Mouse (Mus musculus): ENCODE data around the gene Pdk2.
A peak's percentile ranks its signal among the peaks of the same experiment; 100 is the strongest.
"Not testable (repeated sequence)": the region's sequence is repeated elsewhere in the genome, so short reads cannot be mapped to it uniquely, and the experiment has no call there.

Pdk2 gene

DNA sequence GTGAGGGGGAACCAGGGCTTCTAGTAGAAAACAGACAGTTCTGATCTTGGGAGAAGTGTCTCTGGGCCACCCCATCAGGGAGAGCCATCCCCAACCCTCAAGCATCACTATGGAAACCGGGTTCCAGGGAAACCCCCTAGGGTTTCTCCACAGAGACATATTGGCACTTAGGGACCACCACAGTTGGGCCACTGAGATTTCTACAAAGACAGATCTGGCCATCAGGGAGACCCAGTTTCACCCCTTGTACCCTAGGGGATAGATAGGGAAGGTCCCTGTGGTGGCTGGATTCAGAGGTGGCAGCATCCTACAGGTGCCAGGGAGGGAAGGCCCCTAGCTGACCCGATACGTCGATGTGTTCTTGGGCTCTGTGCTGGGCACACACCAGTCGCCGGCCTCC, 14.3 kb downstream of the Pdk2 start:
- peak in 1 of 2 experiments; percentile 40 for DNase-seq

DNA sequence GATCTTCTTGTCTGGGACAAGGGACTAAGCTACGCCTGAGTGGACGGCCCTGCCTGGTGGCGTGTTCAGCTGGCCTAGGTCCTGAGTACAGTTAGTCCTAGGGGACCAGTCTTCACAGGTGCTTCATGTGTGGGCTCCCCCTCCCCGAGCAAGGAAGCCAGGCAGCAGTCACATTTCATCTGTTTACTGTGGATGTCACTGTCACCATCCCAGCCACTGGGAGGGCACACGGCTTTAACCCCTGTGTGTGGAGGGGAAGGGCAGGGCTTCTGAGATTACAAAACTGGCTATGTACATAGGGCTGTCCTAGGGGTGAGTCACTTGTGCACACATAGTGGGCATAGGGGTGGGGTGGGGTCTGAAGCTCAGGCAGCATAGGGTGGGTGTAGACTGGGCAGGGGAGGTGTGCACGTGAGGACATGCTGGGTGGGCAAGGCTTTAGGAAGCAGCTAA, 15.0 kb downstream of the Pdk2 start:
- peak in 1 of 2 experiments; percentile 73 for DNase-seq

DNA sequence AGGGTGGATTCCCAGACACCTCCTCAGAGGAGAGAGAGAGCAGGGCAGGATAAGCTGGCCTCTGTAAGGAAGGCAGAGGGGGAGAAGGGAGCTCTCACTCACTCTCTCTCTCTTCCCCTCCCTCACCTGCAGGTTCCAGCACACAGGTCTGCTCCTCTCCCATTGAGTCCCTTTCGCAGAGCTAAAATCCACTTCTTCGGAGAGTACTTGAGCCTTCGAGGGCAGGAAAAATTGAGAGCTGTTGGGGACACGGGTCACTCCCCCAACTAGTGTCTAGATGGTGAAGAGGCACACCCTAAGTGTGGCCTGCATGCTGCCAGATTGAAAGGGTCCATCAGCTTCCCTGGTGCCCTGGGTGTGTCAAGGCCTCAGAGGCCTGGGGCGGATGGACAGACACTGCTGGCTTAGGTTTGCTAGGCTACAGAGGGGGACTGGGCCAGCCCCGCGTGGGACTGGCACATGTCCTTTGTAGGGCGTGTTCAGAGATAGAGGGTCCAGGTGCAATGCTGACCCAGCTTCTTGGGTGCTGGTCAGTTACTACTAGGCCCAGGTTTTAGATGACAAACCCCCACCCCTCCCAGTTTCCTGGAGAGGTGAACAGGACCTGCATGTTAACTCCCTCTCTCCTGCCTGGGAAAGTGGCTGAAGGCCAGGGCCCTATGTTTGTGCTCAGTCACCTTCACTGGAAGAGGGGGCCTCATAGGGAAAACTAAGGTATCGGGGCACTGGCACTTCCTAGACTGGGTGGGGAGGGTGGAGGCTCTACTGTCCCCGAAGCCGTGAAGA, 15.7 kb downstream of the Pdk2 start:
- DNase-seq = peak in 1 of 2 experiments; percentile 70

DNA sequence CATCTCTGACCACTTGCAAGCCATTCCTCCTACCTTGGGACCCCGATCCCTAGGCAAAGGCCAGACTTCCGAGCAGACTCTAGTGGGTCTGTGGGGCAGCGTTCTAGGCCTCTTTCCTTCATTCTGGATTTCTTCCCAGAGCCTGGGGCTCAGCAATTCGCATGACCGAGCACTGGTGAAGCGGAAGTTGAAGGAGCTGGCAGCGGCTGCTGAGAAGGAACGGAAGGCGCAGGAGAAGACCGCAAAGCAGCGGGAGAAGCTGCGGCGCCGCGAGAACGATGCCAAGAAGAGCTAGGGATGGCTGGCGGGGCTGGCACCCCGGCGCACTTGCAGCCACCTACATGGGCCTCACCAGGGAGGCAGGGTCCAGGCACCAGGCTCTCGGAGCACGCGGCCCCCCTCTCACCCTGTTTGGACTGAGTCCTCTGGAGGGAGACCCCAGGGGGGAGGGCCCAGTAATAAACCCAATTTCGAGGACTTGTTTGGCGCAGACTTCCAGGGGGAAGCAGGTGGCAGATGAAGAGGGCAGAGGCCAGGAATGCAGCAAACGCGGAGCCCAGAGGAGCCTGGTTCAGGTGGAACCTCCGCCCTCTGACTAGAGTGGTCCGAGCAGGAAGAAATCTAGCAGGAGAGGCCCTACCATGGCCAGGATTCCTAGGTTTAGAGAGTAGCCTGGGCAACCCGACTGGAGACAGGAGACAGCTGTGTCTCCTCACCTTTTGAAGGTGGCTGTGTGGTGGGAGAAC, 16.5 kb downstream of the Pdk2 start:
- peak; percentile 71 to 85 for DNase-seq

DNA sequence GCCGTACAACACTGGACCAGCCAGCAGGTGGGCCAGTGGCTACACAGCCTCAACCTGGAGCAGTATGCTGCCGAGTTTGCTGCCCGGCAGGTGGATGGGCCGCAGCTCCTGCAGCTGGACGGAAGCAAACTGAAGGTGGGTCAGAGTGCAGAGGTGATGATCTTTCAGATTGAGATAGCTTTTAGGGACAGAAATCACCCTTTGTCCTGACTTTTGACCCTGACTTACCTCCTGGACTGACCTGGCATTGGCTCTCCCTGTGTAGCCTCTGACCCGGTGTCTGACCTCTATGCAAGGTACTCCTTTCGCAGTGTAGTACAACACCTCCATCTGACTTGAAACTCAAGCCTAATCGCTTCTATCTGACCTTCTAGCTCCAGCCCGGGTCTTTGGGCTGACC, 17.7 kb downstream of the Pdk2 start:
- DNase-seq = peak in 1 of 2 experiments; percentile 39

DNA sequence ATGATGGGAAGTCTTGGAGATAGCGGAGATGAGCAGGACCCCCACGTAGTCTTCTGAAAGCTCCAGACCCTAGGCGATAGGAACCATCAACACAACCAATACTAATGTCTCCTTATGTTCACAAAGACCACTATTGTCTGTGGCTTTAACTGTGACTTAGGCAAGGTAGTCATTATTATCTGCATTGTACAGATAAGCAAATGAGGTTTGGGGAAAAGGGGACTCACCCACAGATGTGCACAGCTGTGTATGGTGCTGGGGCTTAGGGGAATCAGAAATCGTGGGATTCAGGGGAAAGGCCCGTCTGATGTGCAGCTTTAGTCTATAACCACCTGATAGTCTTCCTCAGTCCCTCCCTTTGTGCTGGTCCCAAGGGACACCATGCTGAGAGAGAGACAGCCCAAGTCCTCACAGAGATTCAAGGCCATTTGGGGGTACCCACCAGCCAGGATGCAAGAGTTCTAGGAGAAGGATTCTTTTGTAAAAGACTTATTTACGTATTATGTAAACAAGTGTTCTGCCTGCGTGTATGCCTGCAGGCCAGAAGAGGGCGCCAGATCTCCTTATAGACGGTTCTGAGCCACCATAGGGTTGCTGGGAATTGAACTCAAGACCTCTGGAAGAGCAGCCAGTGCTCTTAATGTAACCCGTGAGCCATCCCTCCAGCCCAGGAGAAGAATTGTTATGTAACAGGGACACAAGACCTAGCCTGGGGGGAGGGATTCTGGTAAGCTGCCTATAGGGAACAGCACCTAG, 18.7 kb downstream of the Pdk2 start:
- no peak for DNase-seq

DNA sequence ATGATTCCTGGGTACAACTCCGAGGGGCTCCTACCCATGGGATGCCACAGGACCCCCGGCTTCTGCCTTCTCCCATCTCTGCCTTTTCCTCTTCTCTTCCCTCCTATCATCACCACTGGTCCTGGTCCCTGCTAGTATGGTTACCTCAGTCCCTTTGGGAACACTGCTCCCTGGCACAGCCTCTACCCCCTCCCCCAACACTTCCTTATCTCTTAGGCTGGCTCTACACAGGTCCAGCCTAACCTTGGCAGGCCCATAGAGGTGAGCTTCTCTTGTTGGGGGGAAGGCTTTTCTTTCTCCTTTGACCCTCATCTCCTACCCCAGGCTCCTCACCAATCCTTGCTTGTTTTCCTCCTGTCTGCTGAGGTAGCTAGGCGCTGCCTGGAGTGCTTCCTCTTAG, 25.7 kb downstream of the Pdk2 start:
- DNase-seq = no peak

DNA sequence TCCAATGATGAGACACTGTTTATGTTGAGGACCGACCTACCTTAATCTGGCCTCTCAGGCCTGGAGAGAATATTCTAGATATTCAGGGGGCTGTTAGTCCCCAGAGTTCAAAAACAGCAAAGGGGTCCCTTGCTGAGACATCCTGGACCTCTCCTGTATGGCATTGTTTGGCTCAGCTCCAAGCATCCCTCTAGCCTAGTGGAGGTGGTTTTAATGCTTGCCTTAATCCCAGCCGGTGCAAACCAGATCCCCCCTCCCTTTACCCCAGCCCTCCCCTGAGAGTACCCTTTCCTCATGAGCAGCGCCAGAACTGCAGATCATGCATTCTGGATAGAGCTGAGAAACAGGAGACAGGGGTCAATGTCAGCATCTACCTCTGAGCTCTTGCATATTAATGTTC, 28.7 kb downstream of the Pdk2 start:
- no peak for DNase-seq

DNA sequence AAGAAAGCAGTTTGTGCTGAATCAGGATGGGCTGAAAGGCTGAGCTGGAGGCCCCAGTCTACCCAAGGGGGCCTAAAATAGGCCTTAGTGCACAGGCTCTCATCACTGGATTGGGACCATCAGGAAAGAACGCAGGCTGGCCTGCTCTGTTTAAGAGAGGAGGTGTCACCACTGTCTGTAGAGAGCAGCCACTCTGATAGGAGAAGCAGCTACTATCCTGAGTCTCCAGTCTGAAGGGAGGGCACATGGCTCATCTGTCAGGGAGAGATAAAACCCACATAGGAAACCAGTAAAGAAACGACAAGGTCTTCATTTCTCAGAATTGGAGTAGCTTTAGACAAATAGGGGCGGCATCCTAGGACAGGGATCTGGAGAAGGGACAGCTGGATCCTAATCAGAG, 29.1 kb downstream of the Pdk2 start:
- no peak for DNase-seq

DNA sequence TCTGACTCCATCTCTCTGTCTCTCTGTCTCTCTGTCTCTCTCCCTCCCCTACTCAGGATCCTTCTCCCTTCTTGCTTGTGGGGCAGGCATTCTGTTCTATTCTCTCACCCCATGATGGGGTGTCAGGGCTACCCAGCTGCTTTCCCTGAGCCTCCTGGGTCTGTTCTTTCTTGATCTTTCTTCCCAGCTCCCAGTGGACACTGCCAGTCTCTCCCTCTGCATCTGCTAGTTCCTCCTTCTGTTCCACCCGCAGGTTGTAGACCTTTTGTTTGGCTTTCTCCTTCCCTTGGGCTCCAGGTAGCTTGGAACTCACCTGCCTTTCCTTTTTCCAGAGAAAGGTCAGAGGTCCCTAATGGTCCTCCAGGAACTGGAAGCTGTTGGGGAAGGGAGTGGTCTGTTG, 29.7 kb downstream of the Pdk2 start:
- no peak for DNase-seq

DNA sequence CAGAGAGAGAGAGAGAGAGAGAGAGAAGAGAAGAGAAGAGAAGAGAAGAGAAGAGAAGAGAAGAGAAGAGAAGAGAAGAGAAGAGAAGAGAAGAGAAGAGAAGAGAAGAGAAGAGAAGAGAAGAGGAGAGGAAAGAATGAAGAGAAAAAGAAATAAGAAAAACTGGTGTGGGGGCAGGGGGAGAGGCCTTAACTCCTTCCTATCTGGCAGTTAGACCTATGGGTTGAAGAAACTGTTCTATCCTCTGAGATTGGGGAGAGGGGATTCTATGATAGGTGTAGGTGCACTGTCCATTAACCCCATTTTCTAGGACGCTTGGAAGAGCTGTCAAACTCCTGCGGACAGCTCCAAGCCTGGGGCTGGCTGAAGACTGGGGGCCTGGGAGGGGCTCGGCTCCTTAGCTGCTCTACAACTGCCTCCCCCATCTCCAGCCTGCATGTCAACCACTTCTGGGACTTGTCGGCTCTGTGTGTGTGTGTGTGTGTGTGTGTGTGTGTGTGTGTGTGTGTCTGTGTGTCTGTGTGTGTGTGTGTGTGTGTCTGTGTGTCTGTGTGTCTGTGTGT, 30.2 kb downstream of the Pdk2 start:
- not testable (repeated sequence) for DNase-seq

DNA sequence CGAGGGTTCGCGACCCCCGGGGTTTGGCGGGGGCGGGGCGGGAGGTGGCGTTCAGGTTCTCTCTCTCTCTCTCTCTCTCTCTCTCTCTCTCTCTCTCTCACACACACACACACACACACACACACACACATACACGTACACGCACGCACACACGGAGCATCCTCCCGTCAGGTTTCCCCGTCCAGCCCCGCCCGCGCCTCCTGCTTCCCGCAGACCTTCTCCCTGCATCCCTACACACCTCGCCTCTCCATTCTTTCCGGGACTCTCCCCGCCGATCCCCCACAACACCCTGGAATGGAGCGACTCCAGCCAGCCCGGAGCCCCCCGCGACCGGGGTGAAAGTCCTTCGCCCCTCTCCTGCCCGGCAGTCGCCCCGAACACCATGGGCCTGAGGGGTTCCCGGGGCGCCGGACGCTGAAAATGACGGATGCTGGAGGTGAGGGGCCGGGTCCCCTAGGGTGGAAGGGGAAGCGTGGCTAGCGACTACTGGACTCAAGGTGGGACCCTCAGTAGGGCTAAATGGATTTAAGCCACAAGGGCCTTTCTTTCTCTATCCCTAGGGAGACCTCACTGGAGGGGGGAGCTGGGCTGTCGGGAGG, 30.9 kb downstream of the Pdk2 start:
- DNase-seq = peak in 1 of 2 experiments; percentile 50

DNA sequence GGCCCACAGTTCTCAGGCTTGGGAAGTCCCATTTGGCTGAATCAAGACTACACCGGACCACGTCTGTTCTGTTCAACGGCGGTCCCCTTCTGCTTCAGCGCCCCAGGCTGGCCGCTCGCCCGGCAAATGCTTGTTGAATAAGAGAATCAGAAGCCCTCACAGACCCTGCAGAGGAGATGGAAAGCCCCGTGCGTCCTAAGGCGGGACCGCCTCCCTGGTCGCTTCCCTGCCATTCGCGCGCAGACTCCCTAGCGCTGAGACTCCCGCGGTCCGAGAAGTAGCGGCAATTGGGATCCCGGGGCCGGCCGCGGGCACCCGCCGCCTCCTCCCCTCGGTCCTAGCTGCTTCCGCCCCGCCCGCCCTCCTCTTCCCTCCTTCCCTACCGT, 31.5 kb downstream of the Pdk2 start, which contains the start of gene Samd14:
Samd14 (plus strand) TSS at position 251 of the 386 bp plus-strand sequence.
- peak; percentile 56 to 76 for DNase-seq

DNA sequence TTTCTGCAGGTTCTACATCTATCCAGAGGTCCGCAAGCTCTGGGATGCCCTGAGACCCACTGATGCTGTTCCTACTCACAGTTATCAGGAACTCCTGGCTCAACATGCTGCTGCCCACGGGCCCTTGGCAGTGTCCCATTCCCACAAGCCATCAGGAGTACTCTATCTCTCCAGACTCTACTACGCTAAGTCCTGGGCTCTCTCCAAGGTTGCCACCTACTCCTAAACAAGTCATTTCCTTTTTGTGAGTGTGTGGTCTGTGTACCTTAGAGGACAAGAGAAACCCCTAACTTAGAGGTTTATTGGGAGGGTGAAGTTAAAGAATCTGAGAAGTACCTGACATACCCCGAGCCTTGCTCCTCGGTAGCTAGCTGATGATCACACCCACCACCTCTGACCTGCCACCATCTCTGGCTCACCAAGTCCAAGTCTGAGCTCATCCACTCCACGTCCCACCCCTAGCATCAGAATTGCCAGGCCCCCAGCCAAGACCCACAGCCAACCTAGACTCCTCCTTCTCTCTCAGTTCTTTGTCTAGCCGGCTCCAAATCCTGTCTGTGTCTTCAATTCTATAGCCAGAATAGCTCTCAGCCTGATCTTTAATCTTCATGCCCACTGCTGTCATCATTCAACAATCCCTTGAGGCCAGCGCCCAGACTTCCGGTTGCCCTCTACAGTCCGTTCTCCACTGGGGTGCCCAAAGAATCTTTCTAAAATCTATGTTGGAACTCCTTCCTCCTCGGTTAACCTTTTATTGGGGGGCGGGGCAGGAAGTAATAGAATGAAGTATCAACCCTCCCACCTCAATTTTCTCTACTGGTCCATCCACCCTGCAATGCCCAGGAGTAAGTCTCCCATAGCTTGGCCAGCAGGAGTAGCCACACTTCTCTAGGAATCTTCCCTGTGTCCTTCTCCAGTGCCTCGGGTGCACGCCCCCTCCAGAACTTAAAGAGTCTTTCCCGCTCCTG, 32.2 kb downstream of the Pdk2 start:
- peak in 1 of 2 experiments; percentile 40 for DNase-seq

DNA sequence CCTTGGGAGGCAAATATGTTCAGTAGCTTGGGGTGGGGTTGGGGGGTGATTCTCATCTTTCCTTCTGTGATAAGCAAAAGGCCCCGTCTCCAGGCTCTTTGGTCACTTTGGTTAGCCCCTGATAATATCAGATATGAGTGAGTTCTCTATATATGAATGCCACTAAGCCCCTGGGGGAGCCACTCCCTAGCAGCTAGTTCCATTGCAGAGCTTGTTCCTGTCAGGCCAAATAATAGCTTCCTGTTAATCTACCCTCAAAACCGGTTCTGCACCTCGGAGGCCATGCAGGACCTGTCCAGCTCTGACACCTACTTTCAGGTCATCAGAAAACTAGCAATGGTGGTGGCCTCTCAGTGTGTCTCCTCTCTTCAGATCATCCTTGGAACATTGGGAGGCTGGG, 33.7 kb downstream of the Pdk2 start:
- DNase-seq = no peak

DNA sequence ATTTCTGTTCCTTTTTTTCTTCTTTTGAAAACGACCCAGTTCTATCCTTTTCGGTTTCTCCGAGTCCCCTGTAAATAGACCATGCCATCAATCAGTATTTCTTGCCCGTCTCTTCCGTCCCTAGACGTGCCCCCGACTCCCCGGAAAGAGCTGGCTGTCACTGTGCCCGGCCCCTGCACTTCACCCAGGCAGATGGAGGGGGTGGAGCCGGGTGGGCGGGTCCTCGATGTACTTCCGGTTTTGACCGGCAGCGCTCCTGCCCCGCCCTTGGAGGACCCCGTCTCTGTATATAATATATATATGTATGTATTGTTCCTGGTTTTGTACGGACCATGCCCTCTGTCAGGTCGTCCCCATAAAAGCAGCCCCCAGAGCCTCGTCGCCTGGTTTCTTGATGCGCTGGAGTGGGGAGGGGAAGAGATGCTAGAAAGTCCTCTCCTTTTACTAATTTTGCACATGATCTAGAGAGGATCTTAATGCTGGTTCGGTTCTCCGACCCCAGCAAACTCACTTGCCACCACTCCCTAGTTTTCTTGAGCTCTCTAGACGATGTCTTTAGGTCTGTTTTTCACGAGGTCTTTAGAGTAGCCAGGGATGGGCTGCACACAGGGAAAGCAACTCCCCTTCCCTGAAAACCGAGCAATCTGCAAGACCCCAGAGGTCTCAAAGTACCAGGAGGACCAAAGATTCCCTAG, 34.5 kb downstream of the Pdk2 start:
- peak; percentile 85 to 90 for DNase-seq

DNA sequence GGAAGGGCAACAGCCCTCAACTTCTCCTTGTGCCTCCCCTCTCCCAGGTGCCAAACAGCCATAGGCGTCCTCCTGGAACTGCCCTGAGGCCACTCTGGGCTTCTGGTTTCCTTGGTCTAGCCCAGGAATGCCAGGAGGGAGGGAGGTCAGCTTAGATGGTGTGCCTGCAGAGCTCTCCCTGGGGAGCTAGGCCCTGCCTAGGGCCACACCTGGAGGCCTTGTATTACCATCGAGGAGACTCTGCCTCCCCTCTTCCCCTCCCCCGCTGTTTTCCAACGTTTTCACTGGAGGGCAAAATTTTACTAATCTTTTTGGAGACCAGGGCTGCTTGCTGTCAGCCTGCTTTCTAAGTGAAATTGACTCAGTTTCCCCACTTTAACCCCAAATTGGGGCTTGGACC, 35.1 kb downstream of the Pdk2 start:
- DNase-seq = peak in 1 of 2 experiments; percentile 45

DNA sequence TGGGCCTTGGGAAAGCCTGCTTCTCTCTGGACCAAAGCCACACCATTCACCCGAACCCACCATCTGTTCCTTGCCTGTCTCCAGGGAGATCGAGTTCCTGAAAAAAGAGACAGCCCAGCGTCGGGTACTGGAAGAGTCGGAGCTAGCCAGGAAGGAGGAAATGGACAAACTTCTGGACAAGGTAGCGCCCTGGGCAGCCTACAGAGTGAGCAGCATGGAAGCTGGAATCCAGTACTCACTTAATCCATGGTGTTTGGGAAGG, 36.3 kb downstream of the Pdk2 start:
- DNase-seq = no peak

DNA sequence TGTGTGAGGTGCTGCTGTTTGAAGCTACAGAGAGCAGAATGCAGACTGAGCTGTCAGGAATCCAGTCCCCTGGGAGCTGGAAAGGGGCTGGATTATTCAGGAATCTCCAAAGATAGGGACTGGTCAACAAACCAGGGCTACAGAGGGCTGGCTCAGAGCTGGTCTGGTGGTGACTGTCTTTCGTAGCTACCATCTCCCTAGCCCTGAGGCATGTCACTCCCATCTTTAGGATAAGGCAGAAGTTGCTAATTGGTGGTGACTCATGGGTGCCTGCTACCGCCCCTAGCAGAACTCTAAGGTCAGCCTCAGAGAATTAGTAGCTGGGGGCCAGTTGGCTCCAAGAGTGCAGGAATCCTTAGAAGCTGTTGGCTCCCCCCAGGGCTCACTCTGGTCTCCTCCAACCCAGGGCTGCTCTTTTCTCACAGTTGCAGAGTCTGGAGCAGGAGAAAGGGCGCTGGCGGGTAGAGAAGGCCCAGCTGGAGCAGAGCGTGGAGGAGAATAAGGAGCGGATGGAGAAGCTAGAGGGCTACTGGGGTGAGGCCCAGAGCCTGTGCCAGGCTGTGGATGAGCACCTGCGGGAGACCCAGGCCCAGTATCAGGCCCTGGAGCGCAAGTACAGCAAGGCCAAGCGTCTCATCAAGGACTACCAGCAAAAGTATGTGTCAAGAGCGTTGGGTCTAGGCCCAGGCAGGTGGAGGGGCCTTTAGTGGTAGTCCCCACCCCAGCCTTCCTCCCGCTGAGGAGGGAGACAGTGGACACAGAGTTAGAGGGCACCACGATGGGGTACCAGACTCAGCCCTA, 36.8 kb downstream of the Pdk2 start:
- DNase-seq = no peak

DNA sequence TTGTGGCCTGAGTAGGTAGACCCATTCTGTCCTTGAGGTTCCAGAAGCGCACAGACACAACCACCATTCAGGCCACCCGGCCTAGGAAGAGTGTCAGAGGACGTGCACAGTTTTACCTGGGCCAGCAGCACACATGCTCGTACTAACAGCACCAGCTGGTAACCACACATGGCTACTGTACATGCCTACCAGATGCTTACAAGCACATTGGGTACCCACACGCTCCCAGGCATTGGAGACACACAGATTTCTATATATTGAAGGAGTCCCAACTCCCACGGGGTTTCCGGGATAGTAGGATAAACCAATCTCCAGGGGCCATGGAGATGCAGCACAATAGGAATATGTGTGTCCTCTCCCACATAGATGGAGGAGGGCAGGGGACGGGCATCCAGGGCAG, 38.4 kb downstream of the Pdk2 start:
- no peak for DNase-seq
